Mouse (Mus musculus) neural tube, embryonic 11.5 days (tissue): ENCODE results near the gene Tnfsf13. TPM values are rescaled to one million over a fixed set of nuclear protein-coding genes. Genes with fewer than 3 reads are reported as not detected.

ENCODE experiments used
- ATAC-seq: fragments of 200-750 bp; cut with Nextera tagmentation; 2 replicates; pipeline ENCODE4 v1.8.0; 2017; ENCODE audit warnings: moderate number of reproducible peaks, mild to moderate bottlenecking, moderate TSS enrichment, moderate library complexity; ENCODE audit not compliant: insufficient read depth, low FRiP score, low TSS enrichment
- DNase-seq: peaks from one replicate; pipeline ENCODE4 v3.0.0-alpha.2; 2015; ENCODE audit warnings: low spot score
- H3K27ac ChIP-seq: fragments of 300-500 bp; sonication (generic); 2 replicates; pipeline ENCODE4 v1.5.1; 2014; ENCODE audit warnings: low read depth, mild to moderate bottlenecking, low read length
- H3K27me3 ChIP-seq: fragments of 300-500 bp; sonication (generic); 2 replicates; pipeline ENCODE4 v1.6.1; 2014; ENCODE audit warnings: mild to moderate bottlenecking, low read length, mixed read lengths; ENCODE audit not compliant: control insufficient read depth, insufficient read depth
- H3K36me3 ChIP-seq: fragments of 300-500 bp; sonication (generic); 2 replicates; pipeline ENCODE4 v1.6.1; 2014; ENCODE audit warnings: mild to moderate bottlenecking, low read length, moderate library complexity, mixed read lengths; ENCODE audit not compliant: control insufficient read depth, insufficient read depth
- H3K4me1 ChIP-seq: fragments of 300-500 bp; sonication (generic); 2 replicates; pipeline ENCODE4 v1.6.1; 2014; ENCODE audit warnings: low read length, mixed read lengths; ENCODE audit not compliant: control insufficient read depth, insufficient read depth
- H3K4me2 ChIP-seq: fragments of 300-500 bp; sonication (generic); 2 replicates; pipeline ENCODE4 v1.6.1; 2014; ENCODE audit warnings: low read depth, mild to moderate bottlenecking, moderate library complexity
- H3K4me3 ChIP-seq: fragments of 300-500 bp; sonication (generic); 2 replicates; pipeline ENCODE4 v1.5.1; 2014; ENCODE audit warnings: low read depth, low read length
- H3K9ac ChIP-seq: fragments of 300-500 bp; sonication (generic); 2 replicates; pipeline ENCODE4 v1.6.1; 2014; ENCODE audit warnings: mild to moderate bottlenecking, low read length
- H3K9me3 ChIP-seq: fragments of 300-500 bp; sonication (generic); 2 replicates; pipeline ENCODE4 v1.6.1; 2016; ENCODE audit warnings: low read length; ENCODE audit not compliant: control insufficient read depth
- WGBS: fragments of 180-500 bp; shearing (Covaris S2); extraction: QIAGEN DNeasy Blood & Tissue Kit; methylation state at CpG from one replicate; pipeline ENCODE4 v1.1.7; 2014; 5-methylcytosine and 5-hydroxymethylcytosine counted together
- polyA plus RNA-seq: library from polyadenylated mRNA; unstranded; fragments of >200 nt; fragmentation: Nextera tagmentation; extraction: Ambion mirVana; gene quantifications from 2 replicates; pipeline ENCODE4 v1.2.1, GENCODE M21; 2014

Tnfsf13 gene
- polyA plus RNA-seq, 1 experiment from 2014 or later = not detected

GRCm38 (mm10) chr11:69697396-69697795 lies 11.8 kb upstream of the Tnfsf13 start:
- ATAC-seq (no peak), DNase-seq (no peak)
- H3K9me3 ChIP-seq = no peaks in the 10 kb centered on the region
- 0 out of 2 replicates have a peak, but pooled peaks cover 3% of the 10 kb centered on the region for H3K27me3 ChIP-seq
- 83% methylated on average over 3 of the region's 3 CpGs for WGBS
- H3K4me1 ChIP-seq = peaks cover 9% of the 10 kb centered on the region; the same call in 1 of the 2 replicates
- no peak overlapping the region for H3K4me2 ChIP-seq
- no peaks in the 10 kb centered on the region for H3K36me3 ChIP-seq
- no peak overlapping the region for H3K9ac ChIP-seq
- no peak overlapping the region for H3K4me3 ChIP-seq
- H3K27ac ChIP-seq = no peak overlapping the region

GRCm38 (mm10) chr11:69695361-69696181 lies 10.0 kb upstream of the Tnfsf13 start, which contains the start of the genes Tnfsf12 and Tnfsfm13:
Tnfsf12 (minus strand) TSS chr11:69695849.
Tnfsfm13 (minus strand) TSS chr11:69696098.
- H3K9ac ChIP-seq = peak within 1 kb of the TSS; percentile 77
- peaks cover 9% of the 10 kb centered on the region; the same call in 1 of the 2 replicates for H3K4me1 ChIP-seq
- no peaks in the 10 kb centered on the region for H3K36me3 ChIP-seq
- peak; percentile 55 for DNase-seq
- under 1% methylated on average over 41 of the region's 41 CpGs for WGBS
- H3K4me2 ChIP-seq = peak within 1 kb of the TSS; percentile 84
- no peaks in the 10 kb centered on the region for H3K9me3 ChIP-seq
- H3K4me3 ChIP-seq = peak within 1 kb of the TSS; percentile 43
- no peak for ATAC-seq
- no peak within 1 kb of the TSS for H3K27ac ChIP-seq
- 0 out of 2 replicates have a peak, but pooled peaks cover 3% of the 10 kb centered on the region for H3K27me3 ChIP-seq

GRCm38 (mm10) chr11:69695046-69695360 lies 9.4 kb upstream of the Tnfsf13 start:
- Histone ChIP-seq H3K36me3 (no peaks in the 10 kb centered on the region), H3K9me3 (no peaks in the 10 kb centered on the region), H3K4me1 (peaks cover 9% of the 10 kb centered on the region; the same call in 1 of the 2 replicates), H3K27ac (no peak overlapping the region), H3K9ac (no peak overlapping the region), H3K4me2 (peak overlapping the region; percentile 84), H3K27me3 (0 out of 2 replicates have a peak, but pooled peaks cover 3% of the 10 kb centered on the region), H3K4me3 (peak overlapping the region; percentile 43; the same call in 1 of the 2 replicates)
- DNase-seq (no peak), ATAC-seq (no peak)
- 35% methylated on average over 6 of the region's 6 CpGs for WGBS

- Histone ChIP-seq H3K9ac (no peak overlapping the region; the same call in 1 of the 2 replicates), H3K36me3 (no peaks in the 10 kb centered on the region), H3K4me2 (no peak overlapping the region), H3K4me3 (no peak overlapping the region), H3K4me1 (peaks cover 9% of the 10 kb centered on the region; the same call in 1 of the 2 replicates), H3K9me3 (no peaks in the 10 kb centered on the region), H3K27ac (no peak overlapping the region), H3K27me3 (0 out of 2 replicates have a peak, but pooled peaks cover 3% of the 10 kb centered on the region)
- ATAC-seq (no peak), DNase-seq (no peak)
- 63% methylated on average over 11 of the region's 11 CpGs for WGBS
Measured at GRCm38 (mm10) chr11:69693421-69693965, 7.9 kb upstream of the Tnfsf13 start.

DNA sequence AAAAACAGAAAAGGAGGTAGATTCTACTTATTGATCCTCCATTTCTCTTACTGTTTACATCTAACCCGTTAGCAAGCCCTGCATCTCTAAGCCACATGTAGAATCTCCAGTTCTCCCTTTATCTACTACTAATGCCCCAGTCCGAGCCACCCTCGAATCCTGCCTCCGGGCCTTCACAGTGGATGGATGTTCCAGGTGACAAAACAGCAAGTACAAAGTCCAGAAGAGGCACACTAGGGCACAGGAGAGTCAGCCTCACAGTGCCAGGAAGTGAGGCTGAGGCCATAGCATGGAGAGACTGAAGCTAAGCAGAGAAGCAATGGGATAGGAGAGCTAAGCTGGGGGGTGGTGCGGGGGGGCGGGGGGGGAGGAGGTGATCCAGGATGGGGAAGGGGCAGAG lies 7.3 kb upstream of the Tnfsf13 start:
- H3K4me1 ChIP-seq = peaks cover 9% of the 10 kb centered on the region; the same call in 1 of the 2 replicates
- no peak overlapping the region for H3K4me2 ChIP-seq
- no peak for DNase-seq
- ATAC-seq = no peak
- no peak overlapping the region for H3K4me3 ChIP-seq
- 85% methylated on average over 6 of the region's 6 CpGs for WGBS
- H3K27me3 ChIP-seq = 0 out of 2 replicates have a peak, but pooled peaks cover 3% of the 10 kb centered on the region
- H3K36me3 ChIP-seq = no peaks in the 10 kb centered on the region
- H3K9ac ChIP-seq = no peak overlapping the region
- no peak overlapping the region for H3K27ac ChIP-seq
- H3K9me3 ChIP-seq = no peaks in the 10 kb centered on the region

GRCm38 (mm10) chr11:69692196-69692811 lies 6.7 kb upstream of the Tnfsf13 start:
- Histone ChIP-seq H3K4me3 (no peak overlapping the region), H3K4me1 (peaks cover 9% of the 10 kb centered on the region; the same call in 1 of the 2 replicates), H3K27me3 (0 out of 2 replicates have a peak, but pooled peaks cover 3% of the 10 kb centered on the region), H3K4me2 (no peak overlapping the region), H3K36me3 (no peaks in the 10 kb centered on the region), H3K27ac (no peak overlapping the region), H3K9me3 (no peaks in the 10 kb centered on the region), H3K9ac (no peak overlapping the region)
- WGBS = 81% methylated on average over 9 of the region's 9 CpGs
- DNase-seq (no peak), ATAC-seq (no peak)

- Histone ChIP-seq H3K36me3 (no peaks in the 10 kb centered on the region), H3K4me2 (no peak overlapping the region), H3K9me3 (no peaks in the 10 kb centered on the region), H3K4me3 (no peak overlapping the region), H3K27me3 (0 out of 2 replicates have a peak, but pooled peaks cover 1% of the 10 kb centered on the region), H3K27ac (no peak overlapping the region), H3K4me1 (no peaks in the 10 kb centered on the region), H3K9ac (no peak overlapping the region)
- DNase-seq (no peak), ATAC-seq (no peak)
- 100% methylated on average over 1 of the region's 1 CpGs for WGBS
Measured at GRCm38 (mm10) chr11:69689891-69690290, 4.3 kb upstream of the Tnfsf13 start.

DNA sequence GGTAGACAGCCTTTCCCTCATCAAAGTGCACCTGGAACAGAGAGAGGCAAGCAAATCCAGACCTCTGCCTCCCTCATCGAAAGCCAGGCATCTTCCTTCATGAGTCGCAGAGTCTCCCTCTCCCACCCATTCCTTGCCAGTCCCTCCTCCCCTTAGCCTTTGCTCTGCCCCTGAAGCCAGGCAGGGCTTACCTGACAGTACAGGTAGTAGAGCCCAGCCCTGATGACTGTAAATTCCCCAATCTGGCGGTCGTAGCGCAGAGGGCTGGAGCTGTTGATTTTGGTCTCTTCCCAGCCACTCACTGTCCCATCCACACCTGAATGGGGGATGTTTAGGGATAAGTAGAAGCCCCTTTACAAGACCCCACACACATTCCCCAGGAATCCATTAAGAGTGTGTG lies 1.5 kb upstream of the Tnfsf13 start:
- Histone ChIP-seq H3K36me3 (no peaks in the 10 kb centered on the region), H3K27ac (no peak overlapping the region), H3K9me3 (no peaks in the 10 kb centered on the region), H3K9ac (no peak overlapping the region), H3K4me3 (no peak overlapping the region), H3K4me1 (0 out of 2 replicates have a peak, but pooled peaks cover 2% of the 10 kb centered on the region), H3K4me2 (no peak overlapping the region), H3K27me3 (no peaks in the 10 kb centered on the region)
- ATAC-seq = no peak
- whole genome bisulfite sequencing = 72% methylated on average over 5 of the region's 5 CpGs
- DNase-seq = no peak
